Mouse (Mus musculus) induced T-regulatory cell, adult 2 months (primary cell): ENCODE data around the gene Ctxn1.
"Not testable (repeated sequence)": the region's sequence is repeated elsewhere in the genome, so short reads cannot be mapped to it uniquely, and the experiment has no call there.

Experiments
- DNase-seq: peaks from one replicate; pipeline ENCODE4 v3.0.0-alpha.2; 2012; ENCODE audit warnings: low read depth

Ctxn1 gene

DNA sequence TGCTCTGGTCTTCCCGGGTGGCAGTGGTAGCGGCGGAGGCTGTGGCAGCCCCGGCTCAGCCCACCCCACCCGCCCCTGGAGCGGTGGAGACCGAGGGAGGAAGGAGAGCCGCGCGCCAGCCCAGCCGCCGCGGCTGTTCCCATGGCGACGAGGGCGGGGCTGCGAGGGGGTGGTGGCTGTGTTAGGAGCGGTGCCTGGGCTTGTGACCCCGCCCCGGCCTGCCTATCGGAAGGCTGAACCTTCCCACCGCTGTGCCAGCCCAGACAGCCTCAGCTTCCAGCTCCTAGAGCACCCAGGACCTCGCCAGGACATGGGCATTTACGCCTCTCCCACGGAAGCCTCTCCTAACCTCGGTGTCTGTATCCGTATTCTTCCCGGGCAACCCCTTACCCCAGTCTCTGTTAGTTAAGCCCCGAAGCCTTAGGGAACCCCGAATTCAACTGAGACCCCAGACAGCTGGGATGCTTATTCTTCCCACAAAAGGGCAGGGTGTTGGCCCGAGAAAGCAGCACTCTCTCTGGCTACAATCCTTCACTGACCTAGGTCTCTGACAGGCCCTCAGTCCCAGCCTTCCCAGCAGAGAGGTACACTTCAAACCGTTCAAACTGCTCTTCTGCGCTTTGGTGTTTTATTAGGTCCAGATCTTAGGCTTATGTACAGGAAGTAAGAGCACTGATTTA, at the start of gene Ctxn1:
Gene Ctxn1, minus strand, starts transcription at position 150 of the 680 bp plus-strand sequence.
- DNase-seq, result peak; percentile 94

DNA sequence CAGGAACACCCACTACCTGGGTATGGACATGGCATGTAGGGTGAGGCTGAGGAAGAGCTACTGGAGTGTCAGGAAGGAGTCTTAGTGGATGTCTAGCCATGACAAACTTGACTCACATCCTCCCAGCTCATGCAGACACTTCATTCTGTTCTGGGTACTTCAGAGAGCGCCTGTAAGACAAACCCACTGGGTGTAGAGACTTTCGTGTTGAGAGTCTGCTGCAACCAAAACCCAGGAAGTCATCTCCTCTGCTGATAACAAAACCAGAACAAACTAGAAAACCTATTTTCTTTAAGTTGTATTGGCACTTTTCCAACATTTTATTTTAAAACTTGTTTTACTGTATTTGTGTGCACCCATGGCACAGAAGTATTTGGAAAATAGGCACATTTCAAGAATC, 46.8 kb upstream of the Ctxn1 start:
- DNase-seq, result peak; percentile 18

DNA sequence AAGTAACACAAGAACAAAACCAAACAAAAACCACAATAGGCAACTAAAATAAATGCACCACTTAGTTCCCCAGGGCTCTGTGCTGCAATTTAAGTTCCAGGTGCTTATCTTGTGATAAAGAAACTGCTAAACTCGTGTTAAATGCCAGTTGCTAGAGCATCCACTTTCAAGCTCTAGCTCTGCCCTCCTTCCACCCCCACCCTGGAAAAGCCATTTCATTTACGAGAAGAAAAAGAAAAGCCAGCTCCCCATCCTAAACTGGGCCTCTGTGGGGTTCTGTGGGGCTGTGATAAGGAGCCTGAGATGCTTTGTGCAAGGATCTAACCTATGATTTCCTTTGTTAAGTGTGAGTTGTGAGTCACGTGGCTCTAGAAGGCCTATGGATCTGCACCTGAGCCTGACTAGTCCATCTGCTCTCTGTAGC, 45.1 kb upstream of the Ctxn1 start:
- no peak for DNase-seq

DNA sequence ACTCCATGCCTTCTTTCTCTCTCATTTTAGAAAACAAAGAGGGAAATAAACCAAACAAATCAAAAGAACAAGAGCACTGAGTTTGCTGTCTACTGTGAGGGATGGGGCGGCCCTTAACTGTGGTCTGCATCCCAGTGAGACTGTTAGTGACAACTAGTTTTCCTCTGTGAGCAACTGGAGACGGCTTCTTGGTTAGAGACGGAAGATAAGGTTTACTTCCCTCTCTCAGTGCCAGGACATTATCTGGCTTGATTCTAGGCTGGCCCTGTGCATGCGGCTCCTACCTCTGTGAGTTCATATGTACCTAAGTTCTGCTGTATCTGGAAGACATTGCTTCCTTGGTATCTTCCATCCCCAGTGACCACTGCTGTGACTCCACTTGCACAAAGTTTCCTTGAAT, 38.7 kb upstream of the Ctxn1 start:
- no peak for DNase-seq

DNA sequence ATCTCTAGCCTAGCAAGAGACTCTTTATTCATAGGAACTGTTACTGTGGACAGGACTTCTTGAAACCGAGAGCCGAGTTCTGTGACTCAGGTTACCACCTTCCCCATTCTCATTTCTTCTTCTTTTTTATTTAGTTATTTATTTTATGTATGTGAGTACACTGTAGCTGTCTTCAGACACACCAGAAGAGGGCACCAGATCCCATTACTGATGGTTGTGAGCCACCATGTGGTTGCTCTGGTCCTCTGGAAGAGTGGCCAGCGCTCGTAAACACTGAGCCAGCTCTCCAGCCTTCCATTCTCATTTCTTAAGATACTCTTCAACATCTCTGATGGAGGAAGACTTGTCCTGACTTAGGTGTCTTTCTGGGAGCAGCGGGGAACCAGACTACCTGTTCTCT, 33.7 kb upstream of the Ctxn1 start:
- no peak for DNase-seq

DNA sequence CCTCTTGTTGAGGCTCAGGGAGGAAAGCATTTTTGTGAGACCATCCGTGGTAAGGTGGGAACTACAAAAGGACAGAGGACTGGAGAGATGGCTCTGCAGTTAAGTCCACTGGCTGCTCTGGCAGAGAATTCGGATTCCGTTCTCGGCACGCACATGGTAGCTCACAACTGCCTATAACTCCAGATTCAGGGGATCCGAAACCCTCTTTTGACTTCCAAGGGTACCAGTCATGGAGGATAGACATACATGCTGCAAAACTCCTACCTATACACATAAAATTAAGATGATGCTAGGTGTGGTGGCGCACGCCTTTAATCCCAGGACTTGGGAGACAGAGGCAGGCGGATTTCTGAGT, 17.0 kb upstream of the Ctxn1 start:
- no peak for DNase-seq

DNA sequence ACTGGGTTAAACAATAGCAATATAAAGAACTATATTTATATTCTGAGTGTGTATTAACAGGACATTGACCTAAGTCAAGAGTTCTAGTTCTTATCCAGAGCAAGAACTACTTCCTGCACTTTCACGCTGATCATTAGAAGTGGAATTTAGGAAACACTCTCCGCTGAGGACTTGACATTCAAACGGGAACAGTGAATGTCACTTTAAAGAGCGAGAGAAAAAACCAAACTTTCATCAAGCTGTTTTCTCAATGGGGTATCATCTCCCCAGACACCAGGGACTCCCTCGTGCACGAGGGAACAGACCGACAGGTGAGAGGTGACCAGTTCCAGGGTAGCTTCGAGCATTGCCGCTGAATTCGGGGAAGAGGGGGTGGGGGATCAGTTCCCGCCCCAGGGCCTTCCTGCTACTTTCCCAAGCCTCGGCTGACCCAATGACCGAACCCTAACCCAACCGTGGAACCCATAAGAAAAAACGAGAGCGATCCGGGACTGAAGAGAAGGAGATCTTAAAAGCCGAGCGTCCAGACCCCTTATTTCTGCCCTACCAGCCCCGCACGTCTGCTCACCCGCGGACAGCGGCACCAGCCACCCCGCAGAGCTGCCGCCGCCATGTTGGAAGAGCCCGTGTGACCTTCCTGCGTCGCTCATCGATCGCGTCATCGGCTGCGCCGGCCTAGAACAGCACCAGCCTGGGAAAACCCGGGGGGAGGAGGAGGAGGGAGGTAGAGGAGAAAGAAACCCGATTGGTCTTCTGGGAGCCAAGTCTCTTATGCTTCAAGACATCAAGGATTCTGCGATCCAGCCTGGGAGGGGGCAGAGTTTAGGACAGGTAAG, 16.4 kb upstream of the Ctxn1 start, which contains the start of gene Timm44:
Gene Timm44, minus strand, starts transcription at position 639 of the 836 bp plus-strand sequence.
- peak; percentile 96 for DNase-seq

DNA sequence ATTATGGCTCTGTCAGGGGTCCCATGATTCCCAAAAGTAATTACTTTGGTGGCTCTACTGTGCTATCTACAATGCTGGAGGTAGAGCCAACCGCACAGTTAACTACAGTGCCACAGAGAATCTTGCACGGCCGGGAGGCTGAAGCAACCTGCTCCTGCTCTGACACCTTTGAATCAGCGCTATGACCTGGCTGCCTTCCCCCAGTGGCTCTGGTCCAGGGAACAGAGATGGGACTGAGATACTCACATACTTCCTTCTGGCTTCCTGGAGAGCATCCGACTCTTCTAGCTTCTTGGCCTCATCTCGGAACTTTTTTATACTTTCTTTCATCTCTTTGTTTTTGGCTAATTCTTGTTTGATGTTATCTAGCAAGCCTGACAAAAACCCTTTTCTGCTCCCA, 10.5 kb upstream of the Ctxn1 start:
- no peak for DNase-seq

DNA sequence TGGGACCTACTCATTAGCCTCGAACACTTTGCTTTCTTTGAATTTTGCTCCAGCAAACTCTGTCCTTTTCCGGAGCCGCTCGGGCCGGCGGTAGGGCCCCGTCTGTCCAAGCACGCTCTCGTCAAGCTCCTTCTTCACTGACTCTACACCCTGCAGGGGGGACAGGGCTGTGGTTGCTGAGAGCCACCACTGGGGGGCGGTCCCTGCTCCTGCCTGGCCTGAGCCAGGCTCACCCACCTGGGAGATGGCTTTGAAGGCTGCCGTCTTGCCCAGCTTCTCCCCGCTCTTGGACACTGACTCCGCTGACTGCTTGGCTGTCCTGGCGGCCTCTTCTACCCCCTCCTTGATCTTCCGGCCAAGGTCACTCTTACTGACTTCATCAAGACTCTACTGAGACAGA, 8.6 kb upstream of the Ctxn1 start:
- DNase-seq, result no peak

DNA sequence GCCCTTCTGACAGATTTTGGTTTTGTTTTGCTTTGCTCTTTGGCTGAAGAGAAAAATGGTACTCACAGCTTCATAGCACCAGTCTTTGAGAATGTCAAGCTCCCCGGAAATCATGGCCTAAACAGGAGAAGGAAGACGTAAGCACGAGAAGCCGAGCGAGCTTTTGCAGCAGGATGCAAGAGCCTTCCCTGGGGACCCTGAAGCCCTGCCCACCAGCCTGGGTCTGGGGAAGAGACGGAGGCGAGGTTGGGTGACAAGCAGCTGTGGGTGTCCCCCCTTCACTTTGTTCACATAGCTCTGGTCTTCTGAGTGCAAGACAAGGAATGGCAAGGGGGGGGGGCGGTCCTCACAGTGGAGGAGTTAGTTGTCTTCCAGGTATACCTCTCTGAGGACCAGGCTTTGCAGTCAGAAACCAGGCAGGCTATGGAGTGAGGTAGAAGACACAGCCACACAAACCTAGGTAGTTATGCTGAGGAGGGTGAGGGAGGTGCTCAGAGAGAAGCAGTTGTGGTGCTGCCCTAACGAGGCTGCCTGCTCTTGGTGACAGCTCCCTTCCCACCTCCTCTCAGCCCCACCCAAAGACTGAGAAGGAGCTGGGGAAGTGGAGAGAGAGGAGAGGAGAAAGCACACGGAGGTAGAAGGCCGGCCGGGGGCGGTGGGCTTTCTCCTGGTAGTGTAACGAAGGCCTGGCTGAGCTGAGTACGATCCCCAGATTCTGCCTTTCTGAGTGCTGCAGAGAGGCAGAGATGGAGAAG, 6.3 kb upstream of the Ctxn1 start:
- DNase-seq, result no peak

DNA sequence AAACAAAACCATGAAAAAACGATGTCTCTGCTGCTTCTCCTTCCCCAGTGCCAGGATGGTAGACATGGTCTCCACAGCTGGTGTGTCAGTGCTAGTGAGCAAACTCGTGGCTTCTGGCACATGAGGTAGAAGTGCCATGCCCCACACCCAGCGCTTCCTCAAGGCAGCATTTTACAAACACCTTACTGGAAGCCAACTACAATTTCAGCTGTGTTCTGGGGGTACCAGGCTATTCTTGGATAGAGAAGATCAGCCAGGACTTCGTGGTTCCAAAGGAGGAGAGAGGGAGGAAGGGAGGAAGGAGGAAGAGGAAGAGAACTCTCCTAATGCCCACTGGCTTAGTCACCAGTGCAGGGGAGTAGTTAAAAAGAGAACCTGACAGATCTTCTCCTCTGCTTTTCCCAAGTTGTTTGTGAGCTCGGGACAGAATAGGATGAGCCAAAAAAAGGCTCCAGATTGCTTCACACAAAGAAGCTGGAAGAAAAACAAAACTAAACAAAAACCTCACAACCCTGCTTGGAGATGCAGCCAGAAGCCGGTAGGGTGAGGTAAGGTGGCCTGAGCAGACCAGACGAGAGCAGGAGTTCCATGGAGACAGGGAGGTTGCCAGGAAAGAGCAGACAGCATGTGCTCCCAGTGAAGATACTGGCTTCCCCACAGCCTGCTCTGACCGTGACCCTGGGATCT, 4.2 kb upstream of the Ctxn1 start:
- no peak for DNase-seq

DNA sequence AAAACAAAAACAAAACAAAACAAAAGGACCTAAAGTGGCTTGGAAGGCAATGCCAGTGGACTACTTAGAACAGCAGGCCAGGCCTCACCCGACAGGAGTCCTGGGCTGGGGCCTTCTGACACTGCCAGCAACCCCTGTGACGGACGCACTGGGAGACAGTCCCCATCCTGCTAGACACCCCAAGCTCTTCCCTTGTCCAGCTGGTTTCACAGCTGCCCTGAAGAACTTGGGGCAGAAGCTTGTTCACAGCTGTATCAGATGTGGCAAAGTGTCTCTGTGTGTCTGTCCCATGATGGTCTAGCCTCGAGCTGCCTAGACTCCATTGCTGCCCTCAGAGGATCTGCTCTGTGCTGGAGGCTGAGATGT, 714 bp upstream of the Ctxn1 start:
- no peak for DNase-seq

DNA sequence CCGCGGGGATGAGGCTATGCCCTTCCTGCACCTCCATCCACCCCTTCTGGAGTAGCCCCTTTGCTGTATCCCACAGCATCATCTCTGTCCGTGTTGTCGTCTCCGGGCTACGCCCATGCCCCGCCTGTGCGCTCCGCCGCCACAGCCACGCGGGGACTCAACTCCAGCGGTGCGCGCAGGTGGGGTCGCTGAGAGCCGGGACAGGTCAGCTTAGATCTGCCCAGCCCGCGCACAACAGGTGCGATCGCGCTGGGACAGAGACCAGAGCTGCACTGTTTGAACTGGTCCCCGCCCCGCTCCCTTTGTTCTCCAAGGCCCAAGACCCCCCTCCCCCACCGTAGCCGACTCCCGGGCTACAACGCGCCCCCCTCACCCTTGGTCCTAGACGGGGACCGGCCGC, 396 bp downstream of the Ctxn1 start:
- DNase-seq, result no peak

DNA sequence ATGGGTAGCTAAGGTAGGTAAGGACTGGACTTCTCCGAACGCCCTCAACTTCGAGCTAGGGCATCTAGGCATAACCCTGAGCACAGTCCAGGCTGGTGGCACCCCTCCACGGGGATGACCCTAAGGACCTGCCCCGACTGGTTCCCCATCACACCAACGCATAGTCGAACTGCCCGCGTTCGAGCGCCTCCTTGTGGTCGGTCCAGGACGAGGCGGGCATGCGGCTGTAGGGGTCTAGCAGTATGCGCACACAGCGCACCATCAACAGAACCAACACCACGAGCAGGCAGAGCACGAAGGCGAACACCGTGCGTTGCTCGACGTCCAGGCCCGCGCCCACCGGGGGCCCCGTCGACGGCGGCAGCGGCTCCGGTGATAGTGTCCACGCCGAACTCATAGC, 841 bp downstream of the Ctxn1 start:
- peak; percentile 82 for DNase-seq

DNA sequence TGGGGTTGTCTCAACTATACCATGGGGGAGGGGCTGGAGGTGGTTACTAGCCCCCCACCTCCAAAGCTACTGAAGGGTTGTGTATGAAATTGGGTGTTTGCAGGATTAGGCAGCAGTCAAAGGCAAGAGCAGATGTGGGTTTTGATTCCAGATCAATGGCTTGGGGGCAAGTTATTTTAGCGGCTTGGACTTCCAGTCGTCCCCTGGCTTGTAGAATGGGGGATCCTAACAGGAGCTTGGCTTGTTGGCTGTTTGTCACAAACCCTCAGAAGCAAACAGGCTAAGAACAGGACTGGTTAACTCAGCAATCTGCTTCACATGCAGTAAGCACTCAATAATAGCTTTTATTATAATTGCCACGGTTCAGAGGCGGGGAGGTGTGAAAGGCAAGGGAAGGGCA, 1.7 kb downstream of the Ctxn1 start:
- no peak for DNase-seq

DNA sequence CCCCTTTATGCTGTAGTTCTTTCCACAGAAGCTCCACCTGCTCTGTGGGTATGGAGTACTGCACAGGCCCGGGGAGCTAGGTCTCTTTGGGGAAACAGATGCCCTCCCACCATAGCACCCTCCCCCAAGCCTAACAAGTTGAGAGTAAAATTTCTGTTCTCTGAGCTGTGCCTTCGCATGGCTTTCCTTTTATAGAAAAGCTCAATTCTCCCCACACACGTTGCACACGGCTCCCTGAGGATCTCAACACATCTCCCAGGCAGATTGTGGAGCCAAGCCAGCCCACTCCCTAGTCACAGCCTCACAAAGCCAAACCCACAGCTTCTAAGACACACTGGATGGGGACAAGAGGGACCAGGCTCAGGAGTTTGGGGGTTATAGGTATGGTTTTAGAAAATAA, 2.2 kb downstream of the Ctxn1 start:
- no peak for DNase-seq

DNA sequence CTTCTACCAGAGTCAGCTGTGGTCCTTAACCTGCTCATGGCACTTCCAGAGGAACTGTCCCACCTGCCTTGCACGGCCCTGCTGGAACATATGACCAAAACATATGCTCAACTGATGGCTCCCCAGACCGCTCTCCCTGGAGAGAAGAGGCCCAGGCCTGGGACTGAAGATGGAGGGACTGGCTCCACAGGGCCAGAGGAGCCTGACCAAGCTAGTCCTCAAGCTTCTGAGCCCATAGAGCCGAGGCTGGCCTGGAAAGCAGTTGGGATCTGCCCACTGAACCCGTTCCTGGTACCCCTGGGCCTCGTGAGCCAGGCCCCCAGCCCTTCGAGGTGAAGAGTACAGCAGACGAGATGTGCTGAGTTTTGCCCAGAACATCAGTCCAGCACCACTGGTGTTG, 3.6 kb downstream of the Ctxn1 start:
- not testable (repeated sequence) for DNase-seq

DNA sequence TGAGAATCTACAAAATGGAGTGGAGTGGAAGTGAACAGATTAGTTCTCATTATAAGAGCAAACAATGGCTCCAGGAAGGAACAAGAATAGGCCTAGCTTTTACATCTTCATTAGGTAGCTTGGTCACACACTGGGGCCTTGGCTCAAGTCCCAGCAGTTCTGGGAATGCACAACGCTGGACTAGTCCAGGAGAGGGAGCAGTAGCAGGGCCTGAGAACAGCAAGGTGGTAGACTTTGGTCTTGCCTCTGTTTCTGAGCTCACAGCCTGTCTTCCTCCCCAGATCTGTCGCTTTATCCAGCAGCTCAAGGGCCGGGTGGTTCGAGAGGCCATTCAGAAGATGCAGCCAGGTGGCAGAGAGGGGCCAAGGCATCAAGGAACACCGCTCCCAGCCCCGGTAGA, 5.1 kb downstream of the Ctxn1 start:
- DNase-seq, result no peak

DNA sequence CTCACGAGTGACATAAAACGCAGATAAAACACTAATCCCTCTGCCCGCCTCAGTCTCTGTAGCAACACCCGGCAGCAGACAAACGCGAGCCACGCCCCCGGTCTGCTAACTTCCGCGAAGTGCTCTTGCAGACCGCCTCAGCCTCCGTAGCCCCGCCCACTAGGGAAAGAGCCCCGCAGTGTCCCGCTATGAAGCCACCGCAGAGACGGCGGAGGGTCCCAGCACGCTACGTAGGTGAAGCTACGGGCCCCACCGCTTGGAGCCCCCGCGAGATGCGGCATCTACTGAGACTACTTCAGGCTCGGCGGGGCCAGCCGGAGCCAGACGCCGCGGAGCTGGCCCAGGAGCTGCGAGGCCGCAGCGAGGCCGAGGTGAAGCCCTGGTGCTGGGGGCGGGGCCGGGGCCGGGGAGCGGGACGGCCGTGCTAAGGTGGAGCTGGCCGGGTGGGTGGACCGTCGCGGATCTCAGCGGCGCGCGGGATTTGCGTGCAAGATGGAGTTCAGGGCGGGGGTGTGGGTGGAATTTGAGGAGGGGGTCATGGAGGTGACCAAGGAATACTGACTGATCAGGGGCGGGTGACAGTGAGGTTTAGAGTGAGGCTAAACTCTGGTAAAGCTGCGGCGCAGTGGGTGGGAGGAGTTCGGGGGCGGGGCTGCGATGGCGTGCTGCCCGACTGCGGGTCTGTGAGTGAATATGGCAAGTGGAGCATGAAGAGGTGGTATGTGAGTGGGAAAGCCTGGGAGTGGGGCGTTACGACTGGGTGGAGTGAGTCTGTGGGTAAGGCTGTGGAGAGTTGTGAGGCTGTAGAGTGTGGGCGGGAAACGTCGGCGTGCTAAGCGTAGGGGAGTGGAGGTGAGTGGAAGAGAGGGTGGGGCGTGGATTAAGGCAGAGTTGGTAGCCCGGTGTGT, 5.9 kb downstream of the Ctxn1 start, which contains the start of gene Snapc2:
Gene Snapc2, plus strand, starts transcription at position 147 of the 908 bp plus-strand sequence.
- DNase-seq, result peak; percentile 99

DNA sequence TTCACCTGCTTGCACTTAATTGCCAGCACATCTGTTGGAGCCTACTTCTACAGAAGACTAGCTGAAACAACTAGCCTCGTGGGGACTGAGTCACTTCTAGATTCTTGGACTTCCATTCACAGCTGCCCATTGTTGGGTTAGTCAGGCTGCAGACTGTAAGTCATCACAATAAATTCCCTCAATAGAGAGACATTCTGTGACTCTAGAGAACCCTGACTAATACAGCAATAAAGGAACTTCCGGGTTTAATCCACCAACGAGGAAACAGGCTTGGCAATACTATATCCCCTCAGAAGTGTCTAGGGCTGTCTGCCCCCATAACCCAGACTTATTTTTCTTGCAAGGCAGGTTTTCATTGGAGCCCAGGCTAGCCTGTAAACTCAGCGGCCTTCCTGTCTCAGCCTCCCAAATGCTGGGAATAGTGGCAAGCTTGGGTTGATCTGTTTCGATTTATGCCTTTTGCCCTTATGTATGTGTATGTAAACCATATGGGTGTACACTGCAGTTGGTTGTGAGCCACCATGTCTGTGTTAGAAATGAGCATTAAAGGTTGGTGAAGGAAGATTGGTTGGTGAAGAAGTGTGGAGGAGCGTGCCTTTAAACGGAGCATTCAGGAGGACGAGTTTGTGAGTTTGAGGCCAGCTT, 6.8 kb downstream of the Ctxn1 start:
- DNase-seq, result no peak
